Mouse (Mus musculus): ENCODE results near the gene Ndp. TPM values are rescaled to one million over a fixed set of nuclear protein-coding genes. Genes with fewer than 3 reads are reported as not detected.
A peak's percentile ranks its signal among the peaks of the same experiment; 100 is the strongest.

Ndp gene
- 10 to 100 TPM; 11.0 to 12.3 TPM for total RNA-seq (2021)
- long read RNA-seq, transcript Ndp-201 (3 exons, 1,939 nt), result major isoform, 11 of 11 reads
- long read RNA-seq, partial matches to known transcripts, result 0 of 11 reads
- long read RNA-seq, other reads (novel, unspliced or antisense), result 0 of 11 reads

DNA sequence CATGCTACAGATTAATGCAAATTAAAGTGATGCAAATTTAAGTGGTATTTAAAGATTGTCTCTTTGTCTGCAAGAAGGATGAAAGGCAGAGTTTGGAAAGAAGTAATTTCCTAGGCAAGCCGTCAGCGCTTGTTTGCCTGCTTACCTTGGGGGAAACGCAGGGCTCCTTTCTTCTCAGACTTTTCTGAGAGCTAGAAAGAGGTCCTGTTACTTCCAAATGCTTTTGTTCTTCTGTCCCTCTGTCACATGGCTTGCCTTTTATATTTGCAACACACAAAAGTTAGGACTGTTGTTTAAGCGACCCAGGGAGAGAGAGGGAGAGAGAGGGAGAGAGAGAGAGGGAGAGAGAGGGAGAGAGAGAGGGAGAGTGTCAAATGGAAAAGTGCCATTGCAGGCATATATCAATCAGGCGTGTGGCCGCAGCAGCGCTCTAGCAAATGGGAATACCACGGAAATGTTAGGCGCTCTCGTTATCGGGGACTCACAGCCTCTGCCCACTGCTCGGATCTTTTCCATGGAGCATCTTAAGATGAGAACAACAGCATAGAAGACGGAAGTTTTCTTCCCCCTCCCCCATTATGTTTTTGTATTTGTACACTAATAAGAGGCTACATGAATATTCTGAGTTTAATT lies at the start of gene Ndp:
Gene Ndp (minus strand): TSS at position 534 of the 633 bp plus-strand sequence.
- DNase-seq (ENCODE audit: low spot score in 2 of 2), result no peak

DNA sequence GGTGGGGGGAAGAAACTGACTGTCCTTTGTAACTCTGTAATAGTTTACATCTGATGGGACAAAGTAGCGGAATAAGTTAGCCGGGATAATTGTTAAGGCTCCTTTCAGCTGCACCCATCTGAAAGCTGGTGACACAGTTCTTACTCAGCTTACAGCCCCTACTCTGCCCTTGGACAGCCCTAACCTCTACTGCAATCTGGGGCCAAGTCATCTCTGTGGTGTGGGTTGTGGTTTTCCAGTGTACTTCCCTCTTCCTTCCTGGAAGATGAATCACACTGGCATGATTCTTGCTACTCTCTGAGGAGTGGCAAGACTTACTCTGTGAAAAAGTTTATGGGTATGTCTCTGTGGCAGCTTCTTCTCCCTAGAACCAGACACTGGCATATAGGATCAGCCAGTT lies 43.2 kb upstream of the Ndp start:
- no peak for DNase-seq (ENCODE audit: low spot score in 2 of 2)

DNA sequence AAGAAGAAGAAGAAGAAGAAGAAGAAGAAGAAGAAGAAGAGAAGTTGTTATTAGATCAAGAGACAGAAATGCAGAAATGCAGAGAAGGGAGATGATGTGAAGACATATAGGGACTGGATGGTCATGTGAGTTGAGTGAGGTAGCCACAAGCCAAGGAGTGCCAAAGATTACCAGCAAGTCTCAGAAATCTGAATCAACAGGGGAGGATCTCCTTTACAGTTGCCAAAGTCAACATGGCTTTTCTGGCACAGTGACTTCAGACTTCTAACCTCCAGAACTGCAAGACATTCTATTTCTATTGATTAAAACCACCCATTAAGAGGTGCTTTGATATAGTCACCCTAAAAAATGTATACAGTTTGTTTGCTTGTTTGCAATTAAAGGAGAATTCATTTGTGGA lies 6.4 kb upstream of the Ndp start:
- DNase-seq (ENCODE audit: low spot score in 2 of 2), result no peak

DNA sequence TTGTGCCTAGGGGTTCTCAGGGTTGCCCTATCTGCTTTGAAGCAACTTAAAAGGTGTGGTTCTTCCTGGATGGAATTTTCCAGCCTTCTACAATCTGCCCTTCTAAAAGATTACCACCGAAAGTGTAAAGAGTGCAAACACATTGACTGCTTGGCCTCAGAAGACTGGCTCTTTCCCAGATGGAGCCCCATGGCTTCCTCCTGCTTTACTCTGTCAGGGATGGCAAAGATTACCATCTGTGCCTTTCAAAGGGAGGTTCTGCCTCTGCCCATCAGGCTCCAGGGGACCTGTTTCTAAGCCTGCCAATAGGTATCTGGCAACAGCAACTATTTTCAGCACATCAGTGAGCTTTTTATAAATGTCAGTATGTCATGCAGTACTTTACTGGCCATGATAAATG lies 1.5 kb upstream of the Ndp start:
- no peak for DNase-seq (ENCODE audit: low spot score in 2 of 2)

DNA sequence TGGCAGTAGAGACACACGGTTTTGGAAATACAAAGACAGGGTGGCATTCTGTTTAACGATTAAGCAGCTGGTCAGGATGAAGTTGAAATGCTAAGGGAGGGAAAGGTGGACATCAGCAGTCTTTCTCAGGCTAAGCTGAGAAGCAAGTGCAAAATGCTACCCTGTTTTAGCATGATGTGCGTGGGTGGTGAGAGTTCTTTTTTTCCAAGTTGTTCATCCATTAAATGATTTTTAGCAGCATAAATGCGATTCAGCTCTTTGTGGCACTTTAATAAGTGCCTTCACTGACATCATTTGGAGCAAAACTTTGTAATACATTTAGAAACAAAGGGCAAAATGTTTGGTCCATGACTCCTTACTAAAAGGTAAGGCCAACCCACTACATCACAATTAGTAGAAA lies 337 bp upstream of the Ndp start:
- DNase-seq (ENCODE audit: low spot score in 2 of 2), result no peak

DNA sequence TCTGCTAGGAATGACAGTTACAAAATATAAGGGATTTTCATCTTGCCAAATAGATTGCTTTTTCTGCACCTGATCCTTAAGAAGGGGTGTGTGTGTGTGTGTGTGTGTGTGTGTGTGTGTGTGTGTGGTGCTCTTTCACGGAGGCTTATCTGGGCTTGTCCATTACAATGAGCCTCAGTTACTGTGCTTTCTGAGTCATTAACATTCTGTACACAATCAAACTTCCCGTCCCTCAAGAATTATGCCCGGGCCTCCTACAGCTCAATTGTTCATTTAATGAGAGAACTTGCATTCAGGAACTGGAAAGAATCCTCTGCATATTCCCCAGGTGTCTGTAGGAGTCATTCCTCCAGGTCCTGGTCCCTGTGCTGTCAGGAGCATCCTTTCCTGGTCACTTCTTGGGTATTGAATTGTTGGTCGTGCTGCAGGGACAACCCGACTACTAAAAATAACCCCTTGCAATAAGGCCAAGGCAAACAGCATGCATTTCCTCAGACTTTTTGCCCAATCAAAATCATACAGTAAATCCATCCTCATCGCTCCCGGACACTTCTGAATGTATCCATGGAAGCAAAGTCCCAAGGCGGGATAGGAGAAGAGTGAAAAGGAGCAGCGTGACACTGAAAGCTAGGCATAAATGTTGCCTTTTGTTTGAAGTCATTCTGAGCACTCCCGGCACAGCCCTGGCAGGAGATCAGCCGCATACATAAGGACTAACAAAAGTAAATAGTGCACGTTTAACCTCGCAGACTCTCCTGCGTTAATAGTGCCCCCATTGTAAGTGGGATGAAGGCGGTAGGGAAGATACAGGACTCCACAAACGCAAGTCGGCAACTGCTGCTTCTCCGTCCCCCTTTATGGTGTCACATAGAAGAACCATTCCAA lies 1.1 kb downstream of the Ndp start:
- DNase-seq (ENCODE audit: low spot score in 2 of 2), result no peak

DNA sequence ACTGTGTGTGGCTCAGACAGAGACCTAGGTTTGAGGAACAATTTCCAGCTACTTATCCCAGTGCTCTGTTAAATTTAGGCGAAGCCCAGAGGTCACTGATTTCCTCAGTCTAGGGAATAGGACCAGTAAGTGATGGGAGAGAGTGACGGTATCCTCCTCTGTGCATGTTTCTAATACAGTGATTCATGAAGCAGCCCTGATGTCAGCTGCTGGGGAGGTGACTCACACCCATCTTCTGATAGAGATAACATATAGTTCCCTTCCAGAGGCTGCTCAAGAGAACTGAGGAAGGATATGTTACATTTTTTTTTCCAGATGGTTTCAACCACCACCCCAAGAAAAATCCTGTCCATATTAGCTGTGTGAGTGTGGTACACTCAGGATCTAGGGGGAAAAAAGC lies 2.9 kb downstream of the Ndp start:
- no peak for DNase-seq (ENCODE audit: low spot score in 2 of 2)

DNA sequence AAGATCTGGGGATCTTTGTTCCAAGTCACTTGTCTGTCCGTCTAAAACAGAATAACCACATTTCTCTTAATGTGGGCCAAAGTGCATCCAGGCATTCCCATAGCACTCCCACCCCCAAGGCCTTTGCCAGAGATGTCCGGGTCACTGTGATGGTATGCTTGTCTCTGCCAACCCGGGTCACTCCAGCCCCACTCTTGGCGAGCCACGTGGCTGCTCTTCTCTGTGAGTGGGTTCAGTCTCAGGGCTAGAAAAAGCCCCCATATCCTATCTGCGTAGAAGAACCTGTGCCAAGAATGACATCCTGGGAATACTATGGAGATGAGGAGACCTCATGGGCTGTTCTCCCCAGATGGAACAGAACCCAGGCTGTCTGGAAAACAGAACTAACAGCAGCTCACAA lies 4.0 kb downstream of the Ndp start:
- no peak for DNase-seq (ENCODE audit: low spot score in 2 of 2)

DNA sequence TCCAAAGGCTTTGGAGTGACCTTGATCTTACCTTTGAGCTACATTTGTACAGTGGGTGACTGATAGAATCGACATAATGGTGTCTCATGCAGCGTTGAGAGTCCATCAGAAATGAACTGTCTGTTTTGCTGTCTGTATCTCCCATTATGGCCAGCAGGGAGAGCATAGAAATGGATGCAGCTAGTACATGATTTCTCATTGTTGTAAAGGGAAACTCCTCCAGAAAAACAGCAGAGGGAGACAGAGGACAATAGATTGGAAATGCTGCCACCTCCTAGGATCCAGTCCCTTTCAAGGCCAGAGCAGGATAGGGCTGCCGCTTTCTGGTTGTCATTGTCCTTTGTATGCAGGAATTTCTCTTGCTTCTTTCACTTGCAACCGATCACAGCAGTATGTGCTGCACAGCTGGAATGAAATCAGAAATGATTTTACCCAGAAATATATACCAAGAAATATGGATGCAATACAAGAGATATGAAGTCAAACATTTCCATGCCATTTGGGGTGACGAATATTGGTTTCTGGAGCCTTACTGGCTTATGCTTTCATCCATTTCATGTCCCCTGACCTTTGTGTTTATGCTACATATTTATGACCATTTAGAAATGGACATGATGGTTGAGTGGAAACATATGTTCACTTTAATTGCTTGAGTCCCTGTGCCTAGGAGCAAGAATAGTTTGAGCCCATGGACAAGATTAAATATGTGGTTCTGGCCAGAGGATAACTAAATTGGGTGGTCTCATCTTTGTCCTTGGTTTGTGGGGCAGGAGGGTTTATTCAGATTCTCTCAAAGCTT lies 17.0 kb downstream of the Ndp start:
- peak in 1 of 2 experiments; percentile 26 for DNase-seq (ENCODE audit: low spot score in 2 of 2)

DNA sequence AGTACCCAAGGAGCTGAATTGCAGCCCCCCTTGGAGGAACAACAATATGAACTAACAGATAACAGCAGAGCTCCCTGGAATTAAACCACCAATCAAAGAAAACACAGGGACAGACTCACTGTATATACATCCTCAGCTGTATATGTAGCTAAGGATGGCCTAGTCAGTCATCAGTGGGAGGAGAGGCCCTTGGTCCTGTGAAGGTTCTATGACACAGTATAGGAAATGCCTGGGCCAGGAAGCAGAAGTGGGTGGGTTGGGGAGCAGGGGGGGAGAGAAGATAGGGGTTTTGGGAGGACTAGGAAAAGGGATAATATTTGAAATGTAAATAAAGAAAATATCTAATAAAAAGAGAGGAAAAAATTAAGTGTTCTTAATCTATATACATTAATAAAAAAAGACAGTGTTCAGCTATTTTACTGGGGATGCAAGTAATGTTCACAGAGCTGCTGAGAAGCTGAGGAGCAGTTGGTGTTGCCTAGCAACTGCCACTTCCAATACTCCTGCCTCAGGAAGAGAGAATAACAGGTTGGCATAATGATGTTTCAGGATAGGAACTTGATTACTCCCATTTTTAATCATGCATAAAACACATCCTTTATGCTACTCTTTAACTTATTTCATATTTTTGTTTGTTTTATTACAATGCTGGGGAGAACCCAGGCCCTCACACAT lies 43.8 kb downstream of the Ndp start:
- no peak for DNase-seq (ENCODE audit: low spot score in 2 of 2)

DNA sequence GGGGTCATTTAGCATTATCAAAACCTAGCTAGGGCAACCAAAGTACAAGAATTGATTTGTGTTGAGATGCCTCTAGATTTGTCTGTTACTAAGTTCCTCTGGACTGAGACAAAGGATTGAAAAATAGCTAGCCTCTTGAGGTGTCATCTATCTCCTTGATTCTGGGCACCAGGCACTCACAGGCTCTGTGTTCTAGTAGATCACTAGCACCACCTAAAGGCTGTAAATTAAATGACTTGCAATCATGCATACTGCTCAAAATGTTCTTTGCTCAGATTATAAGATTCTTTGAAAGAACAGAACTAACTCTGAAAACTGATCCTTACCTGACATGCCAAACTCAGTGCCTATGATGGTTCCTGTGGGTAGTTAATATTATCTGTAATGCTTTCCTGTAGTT lies 51.3 kb downstream of the Ndp start:
- DNase-seq (ENCODE audit: low spot score in 2 of 2), result no peak

DNA sequence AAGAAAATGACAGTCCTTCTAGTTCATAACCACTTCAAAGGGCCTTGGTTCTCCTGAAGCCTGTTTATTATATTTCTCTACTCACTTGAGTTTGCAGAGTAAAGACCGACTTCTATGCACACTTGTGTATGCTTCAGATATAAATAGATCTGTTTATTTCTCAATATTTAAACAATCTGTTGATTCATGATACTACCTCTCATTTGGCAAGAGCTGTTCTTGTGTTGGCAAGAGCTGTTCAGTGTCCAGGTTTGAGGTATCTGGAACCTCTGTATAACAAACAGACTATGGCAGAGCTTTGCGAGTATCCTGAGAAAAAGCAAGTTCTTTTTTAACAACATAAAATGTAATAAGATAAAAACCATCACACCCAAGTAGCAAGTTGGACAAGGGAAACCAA lies 65.5 kb downstream of the Ndp start:
- no peak for DNase-seq (ENCODE audit: low spot score in 2 of 2)

DNA sequence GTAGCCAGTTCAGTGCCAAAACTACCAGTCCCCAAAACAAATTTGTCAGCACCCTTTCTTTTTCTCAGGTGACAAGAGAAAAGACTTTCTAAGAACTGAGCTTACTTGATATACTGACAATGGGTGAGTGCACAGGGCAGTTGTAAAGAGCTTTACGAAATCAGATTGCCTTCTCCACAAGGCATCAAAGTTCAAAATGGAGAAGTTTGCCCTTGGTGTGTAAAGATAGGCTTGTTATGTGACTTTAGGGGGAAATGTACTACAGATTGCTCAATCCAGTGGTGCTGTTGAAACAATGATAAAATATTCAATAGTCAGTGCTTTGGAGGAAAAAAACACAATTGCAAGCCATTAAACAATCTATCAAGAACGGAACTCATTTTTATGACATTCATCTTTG lies 70.1 kb downstream of the Ndp start:
- DNase-seq (ENCODE audit: low spot score in 2 of 2), result no peak

DNA sequence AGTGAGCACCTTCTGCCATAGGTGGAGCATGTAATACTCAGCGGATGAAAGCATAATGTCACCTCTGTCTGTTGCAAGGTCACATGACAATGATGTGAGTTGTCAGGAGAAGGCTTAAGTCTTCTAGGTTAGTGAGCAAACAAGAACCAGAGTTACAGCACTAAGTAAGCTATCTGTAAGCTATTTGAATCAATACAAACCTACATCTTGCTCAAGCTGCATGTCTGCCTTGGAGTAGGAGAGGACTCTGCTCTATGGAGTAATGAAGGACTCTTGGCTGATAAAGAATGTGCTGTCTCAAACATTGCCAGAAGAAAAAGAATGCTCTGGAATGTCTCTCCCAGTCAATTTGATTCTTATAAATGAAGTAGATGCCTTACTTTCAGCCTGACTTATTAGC lies 74.3 kb downstream of the Ndp start:
- DNase-seq (ENCODE audit: low spot score in 2 of 2), result no peak

DNA sequence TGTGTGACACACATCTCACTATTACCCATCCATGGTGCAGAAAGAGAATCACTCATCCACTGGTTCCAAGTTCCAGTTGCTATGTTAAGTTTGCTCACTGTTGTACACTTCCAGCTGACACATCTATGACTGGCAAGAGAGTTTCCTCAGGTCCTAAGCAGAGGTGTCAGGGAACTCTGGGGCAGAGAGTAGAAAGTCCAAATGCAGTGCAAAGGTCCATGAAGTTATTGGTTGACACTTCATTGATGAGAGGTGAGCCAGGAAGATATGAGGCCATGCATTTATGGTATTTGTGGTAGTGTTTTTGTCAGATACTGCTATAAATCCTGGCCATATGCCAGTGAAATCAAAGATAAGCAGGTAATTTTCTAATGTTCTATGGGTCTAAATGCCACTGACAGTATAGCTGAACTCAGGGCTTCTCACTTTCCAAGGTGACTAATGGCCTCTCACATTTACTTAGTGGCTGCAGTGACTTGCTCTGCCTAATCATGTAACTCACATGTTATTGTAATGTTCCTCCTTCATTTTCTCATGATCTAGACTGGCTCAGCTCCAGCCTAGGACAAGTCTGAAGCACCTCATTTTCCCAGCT lies 75.0 kb downstream of the Ndp start:
- DNase-seq (ENCODE audit: low spot score in 2 of 2), result no peak

Other genes with a start within 250 kb of the Ndp start
- 1 to 10 TPM; 9.0 to 9.7 TPM for gene Maob, start 94.4 kb downstream of the Ndp start, total RNA-seq (2021)